Mouse (Mus musculus) frontal cortex, adult (tissue): ENCODE measurements around the gene Cpz.

Experiments used
- ATAC-seq: cut with Nextera tagmentation; 2 replicates; pipeline ENCODE4 v1.9.2; 2017; ENCODE audit warnings: mild to moderate bottlenecking, moderate library complexity, mixed read lengths; ENCODE audit not compliant: low TSS enrichment

The Cpz gene

GRCm38 (mm10) chr5:35530442-35530841 is 4.9 kb upstream of the Cpz start:
- ATAC-seq, result peak; percentile 92

DNA sequence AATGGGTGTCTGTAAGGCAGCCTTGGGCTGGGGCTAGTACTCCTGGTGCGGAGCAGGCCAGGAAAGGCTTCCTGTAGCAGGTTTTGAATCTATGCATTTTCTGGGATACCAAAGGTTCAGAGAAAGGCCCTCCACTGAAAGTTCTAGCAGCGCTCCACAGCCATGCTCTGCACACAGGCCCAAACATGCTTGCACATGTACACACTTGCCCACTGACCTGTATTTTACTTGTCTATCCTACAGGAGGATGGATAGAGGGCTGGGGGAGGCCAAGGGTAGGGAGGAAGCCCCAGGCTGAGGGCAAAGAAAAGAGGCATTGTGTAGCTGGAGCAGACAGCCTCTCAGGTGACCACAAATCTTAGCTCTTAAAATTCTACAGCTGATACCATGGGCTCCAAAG is 1.1 kb downstream of the Cpz start:
- no peak for ATAC-seq

DNA sequence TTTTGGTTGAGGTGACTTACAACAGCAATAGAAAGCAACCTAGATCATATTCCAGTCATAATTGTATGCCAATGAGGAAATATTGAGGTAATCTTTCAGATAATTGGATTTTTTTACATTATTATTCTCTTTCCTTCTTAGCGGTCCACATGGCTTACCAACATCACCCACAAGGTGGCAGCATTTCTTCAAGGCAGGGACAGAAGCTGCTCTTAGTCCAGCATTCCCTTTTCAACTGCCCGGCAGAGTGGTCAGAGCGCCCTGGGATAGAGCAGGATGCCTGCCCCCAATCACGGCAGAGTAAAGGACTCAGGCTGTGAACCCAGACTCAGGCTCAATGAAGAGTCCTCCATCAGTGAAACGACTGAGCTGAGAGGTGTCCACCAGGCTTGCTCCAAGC is 1.8 kb downstream of the Cpz start:
- ATAC-seq, result peak; percentile 83

DNA sequence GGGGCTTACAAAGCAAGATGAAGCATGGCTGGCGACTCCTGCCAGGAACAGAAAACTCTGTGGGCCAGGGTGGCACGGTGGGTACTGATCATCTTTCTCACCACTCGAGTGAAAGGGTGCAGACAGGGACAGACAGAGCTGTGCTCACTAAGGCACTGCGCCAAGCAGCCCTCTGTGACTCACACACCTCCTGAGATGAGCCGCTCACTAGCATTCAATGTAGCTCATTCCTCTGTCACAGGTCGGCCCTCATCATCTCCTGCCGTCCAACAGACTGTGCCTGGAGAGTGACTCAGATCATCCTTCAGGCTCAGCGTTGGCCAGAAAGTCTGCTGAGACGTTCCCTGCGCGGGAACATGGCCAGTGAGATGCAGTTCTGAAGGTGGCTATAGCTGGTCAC is 8.7 kb downstream of the Cpz start:
- peak; percentile 65; the same call in 1 of the 2 replicates for ATAC-seq

DNA sequence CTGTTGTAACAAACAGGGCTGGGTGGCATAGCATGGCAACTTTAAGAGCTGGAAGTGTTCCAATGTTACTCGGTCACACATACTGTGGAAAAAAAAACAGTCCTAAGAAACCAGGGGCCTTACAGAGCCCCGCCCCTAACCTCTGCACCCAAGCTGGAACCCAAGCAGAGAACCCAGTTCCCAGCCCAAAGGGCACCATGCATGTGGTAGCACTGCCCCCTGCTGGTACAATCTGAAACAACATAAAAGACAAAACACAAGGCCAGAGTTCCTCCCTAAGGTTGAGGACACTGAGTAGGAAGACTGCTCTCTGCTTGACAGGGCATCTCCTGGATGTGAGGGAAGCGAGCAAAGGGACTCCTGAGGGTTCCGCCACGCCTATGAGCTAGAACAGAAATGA is 14.9 kb downstream of the Cpz start:
- ATAC-seq, result peak; percentile 76; the same call in 1 of the 2 replicates

- no peak for ATAC-seq
Measured at GRCm38 (mm10) chr5:35505016-35505415, 20.5 kb downstream of the Cpz start.

DNA sequence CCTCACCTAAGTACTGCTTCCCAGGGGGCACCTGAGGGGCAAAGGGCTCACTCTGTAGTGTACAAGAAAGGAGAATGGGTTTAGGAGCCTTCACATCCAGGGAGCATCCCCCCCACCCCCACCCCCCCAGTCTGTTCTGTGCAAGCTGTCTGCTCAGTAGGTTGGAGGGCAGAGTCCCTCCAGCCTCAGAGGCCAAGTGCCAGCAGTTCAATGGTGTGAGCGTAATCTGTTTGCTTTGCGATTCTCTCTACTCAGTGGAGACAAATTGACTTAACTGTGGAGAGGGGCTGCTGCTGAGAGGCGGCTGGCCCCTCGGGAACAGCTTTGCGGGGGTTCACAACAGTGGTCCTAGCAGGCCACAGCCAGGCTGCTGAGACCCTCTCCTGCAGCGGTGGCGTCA is 28.2 kb downstream of the Cpz start:
- no peak for ATAC-seq

GRCm38 (mm10) chr5:35495989-35496388 is 29.5 kb downstream of the Cpz start:
- no peak for ATAC-seq

GRCm38 (mm10) chr5:35494773-35495390 is 30.6 kb downstream of the Cpz start:
- ATAC-seq, result no peak

GRCm38 (mm10) chr5:35493770-35494169 is 31.7 kb downstream of the Cpz start:
- ATAC-seq, result no peak

- peak; percentile 74 for ATAC-seq
Measured at GRCm38 (mm10) chr5:35479521-35479920, 46.0 kb downstream of the Cpz start.

- ATAC-seq, result no peak
Measured at GRCm38 (mm10) chr5:35475236-35475635, 50.3 kb downstream of the Cpz start.

GRCm38 (mm10) chr5:35470885-35471528 is 54.5 kb downstream of the Cpz start:
- ATAC-seq, result no peak

DNA sequence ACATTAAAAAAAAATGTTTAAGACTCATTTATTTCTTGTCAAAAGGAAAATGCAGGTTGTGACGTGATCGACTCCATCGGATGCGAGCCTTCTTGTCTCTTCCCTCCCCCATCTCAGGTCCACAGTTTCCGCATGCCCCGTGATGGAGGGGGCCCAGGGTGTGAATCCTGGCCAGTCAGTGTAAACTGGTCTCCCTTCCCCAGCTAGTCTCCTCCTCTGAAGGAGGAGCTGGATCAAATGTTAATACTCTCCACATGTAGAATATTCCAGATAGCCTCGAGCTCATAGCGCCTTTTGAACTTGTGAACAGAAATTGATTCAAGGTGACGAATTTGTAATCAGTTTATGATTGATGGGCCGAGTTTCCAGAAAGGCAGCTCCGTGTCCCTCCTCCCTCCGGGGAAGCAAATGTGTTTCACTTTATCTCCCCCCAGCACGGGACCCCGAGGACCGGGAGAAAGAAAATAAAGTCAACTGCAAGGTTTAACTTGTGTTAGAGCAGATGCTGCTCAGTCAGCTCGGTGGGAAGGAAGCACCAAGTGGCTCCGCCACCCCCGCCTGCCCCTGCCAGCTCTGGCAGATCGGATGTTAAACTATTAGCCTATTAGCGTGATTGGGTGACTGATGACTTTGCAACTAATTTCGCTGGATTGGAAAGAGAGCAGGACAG is 59.4 kb downstream of the Cpz start:
- ATAC-seq, result no peak

DNA sequence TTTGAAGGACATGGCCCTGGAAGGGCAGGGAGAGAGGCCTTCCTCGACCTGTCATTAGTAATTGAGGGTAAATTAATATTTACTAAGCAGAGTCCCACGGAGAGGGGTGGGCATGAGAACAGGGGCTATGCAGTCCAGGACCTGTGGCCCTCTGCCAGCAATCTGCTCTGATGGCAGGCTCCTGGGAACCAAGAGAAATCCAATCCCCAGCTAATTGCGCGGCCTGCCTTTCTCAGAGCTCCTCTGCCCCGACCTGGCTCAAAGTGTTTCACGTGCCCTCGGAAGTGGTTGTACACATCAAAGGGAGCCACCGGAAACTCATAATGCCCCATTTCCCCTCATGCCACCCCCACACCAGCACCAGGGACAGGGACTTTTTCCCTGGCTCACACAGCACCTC is 63.4 kb downstream of the Cpz start:
- no peak for ATAC-seq

DNA sequence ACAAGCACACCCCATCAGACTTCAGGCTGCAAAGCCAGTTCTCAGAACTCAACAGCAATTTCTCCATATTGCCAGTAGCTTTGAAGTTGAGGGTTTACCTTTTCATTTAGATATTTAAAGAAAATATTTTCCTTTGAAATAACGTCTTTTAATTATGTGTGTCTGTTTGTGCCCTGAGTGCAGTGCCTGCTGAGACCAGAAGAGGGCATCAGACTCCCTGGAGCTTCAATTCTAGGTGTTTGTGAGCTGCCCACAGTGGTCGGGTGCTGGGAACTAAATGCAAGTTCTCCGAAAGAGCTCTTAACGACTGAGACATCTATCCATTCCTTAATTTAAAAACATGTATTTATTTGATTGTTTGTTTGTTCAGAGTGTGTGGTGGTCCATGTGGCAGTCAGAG is 65.7 kb downstream of the Cpz start:
- no peak for ATAC-seq

- no peak for ATAC-seq
Measured at GRCm38 (mm10) chr5:35458267-35458666, 67.2 kb downstream of the Cpz start.

DNA sequence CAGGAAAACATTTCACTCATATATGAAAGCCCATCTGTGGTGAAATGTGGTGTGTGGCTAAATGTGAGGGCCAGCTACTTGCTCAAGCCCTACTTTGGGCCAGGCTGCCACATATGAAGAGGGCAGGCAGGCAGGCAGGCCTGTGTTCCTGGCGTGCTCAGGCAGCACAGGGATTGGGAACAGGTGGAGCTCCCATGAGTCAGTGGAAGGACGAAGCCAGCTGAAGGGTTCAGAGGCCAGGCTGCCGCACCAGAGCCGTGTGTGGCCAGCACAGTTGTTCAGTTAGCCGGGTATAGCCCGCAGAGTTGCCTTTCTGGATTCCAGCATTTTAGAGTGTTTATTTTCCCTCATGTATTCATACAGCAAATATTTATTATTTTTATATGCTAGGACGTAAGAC is 68.1 kb downstream of the Cpz start:
- no peak for ATAC-seq

DNA sequence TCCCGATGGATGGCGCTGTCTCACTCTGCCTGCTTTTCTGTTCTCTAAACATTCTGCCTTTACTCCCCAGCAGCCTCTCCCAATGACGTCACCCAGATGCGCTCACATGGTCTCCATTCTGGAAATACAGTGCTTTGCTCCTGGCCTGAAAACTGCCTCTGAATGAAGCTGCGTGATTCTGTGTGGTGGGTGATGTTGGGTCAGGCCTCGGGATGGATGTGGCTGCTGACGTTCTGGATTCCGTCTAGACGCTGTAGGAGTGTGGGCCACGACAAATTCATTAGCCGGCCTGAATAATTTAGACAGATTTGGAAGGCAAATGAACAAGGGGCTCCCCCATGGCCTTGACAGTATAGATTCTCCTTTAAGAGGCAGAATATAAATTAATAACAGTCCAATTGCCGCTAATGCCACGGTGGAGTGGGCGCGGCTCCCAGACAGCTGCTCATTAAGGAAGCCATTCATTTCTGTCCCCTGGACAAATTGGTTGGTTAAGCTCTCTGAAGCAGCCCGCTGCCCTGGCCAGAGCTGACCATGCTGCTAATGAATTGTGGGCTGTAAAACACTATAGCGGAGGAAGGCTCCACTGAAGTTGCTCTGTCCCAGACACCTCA is 71.2 kb downstream of the Cpz start:
- peak; percentile 85 for ATAC-seq
